Mouse (Mus musculus) hindbrain, embryonic 16.5 days (tissue): ENCODE data around the gene Sik2. TPM values are rescaled to one million over a fixed set of nuclear protein-coding genes. Genes with fewer than 3 reads are reported as not detected.

ENCODE experiments used
- ATAC-seq: fragments of 200-750 bp; cut with Nextera tagmentation; 2 replicates; pipeline ENCODE4 v1.8.0; 2017; ENCODE audit warnings: moderate TSS enrichment, moderate library complexity
- H3K27ac ChIP-seq: fragments of 300-500 bp; sonication (generic); 2 replicates; pipeline ENCODE4 v1.5.1; 2014; ENCODE audit warnings: low read depth, mild to moderate bottlenecking, control low read depth, low read length, moderate library complexity
- H3K27me3 ChIP-seq: fragments of 300-500 bp; sonication (generic); replicated peaks from 2 replicates; pipeline ENCODE4 v1.6.1; 2014; ENCODE audit warnings: low read length; ENCODE audit not compliant: control insufficient read depth, insufficient read depth
- H3K36me3 ChIP-seq: fragments of 300-500 bp; sonication (generic); 2 replicates; pipeline ENCODE4 v1.6.1; 2014; ENCODE audit warnings: mild to moderate bottlenecking, low read length, moderate library complexity, mixed read lengths; ENCODE audit not compliant: control insufficient read depth, insufficient read depth
- H3K4me1 ChIP-seq: fragments of 300-500 bp; sonication (generic); 2 replicates; pipeline ENCODE4 v1.6.1; 2014; ENCODE audit warnings: low read depth, low read length; ENCODE audit not compliant: control insufficient read depth, insufficient read depth
- H3K4me2 ChIP-seq: fragments of 300-500 bp; sonication (generic); 2 replicates; pipeline ENCODE4 v1.6.1; 2014; ENCODE audit warnings: mild to moderate bottlenecking, low read length, control low read depth, moderate library complexity
- H3K4me3 ChIP-seq: fragments of 300-500 bp; sonication (generic); 2 replicates; pipeline ENCODE4 v1.5.1; 2014; ENCODE audit warnings: mild to moderate bottlenecking, low read length, control low read depth, moderate library complexity
- H3K9ac ChIP-seq: fragments of 300-500 bp; sonication (generic); 2 replicates; pipeline ENCODE4 v1.6.1; 2014; ENCODE audit warnings: low read depth, mild to moderate bottlenecking, control low read depth, low read length, moderate library complexity
- H3K9me3 ChIP-seq: fragments of 300-500 bp; sonication (generic); 2 replicates; pipeline ENCODE4 v1.6.1; 2014; ENCODE audit warnings: mild to moderate bottlenecking, low read length, moderate library complexity; ENCODE audit not compliant: control insufficient read depth
- WGBS: fragments of 180-500 bp; shearing (Covaris S2); extraction: QIAGEN DNeasy Blood & Tissue Kit; methylation state at CpG from one replicate; pipeline ENCODE4 v1.1.7; 2014; 5-methylcytosine and 5-hydroxymethylcytosine counted together
- polyA plus RNA-seq: library from polyadenylated mRNA; unstranded; fragments of >200 nt; fragmentation: Nextera tagmentation; extraction: Ambion mirVana; gene quantifications from 2 replicates; pipeline ENCODE4 v1.2.1, GENCODE M21; 2015

The Sik2 gene
- polyA plus RNA-seq, 1 experiment from 2014 or later, result 15.9 TPM

DNA sequence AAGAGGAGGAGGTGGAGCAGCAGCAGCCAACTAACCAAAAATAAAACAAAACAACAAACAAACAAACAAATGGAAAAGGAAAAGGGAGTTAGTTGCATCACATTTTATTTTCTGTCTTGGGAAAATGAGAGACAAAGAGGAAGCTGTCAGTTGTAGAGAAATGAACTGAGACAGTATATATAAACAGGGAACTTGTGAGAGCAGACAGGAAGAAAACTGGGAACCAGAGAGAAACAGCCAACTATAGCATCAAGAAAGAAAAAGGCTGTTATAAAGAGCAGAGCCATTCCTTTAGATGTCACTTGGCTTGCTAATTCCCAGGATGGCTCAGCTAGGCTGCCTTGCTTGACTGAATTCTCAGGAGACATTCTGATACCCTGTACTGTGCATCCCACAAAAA is 43.5 kb downstream of the Sik2 start:
- no peak overlapping the region for H3K4me3 ChIP-seq
- H3K4me1 ChIP-seq, result no peaks in the 10 kb centered on the region
- no peak overlapping the region for H3K9ac ChIP-seq
- no peak overlapping the region for H3K27ac ChIP-seq
- no peaks in the 10 kb centered on the region for H3K27me3 ChIP-seq
- no peaks in the 10 kb centered on the region for H3K9me3 ChIP-seq
- no peaks in the 10 kb centered on the region for H3K36me3 ChIP-seq
- no peak for ATAC-seq
- H3K4me2 ChIP-seq, result no peak overlapping the region

DNA sequence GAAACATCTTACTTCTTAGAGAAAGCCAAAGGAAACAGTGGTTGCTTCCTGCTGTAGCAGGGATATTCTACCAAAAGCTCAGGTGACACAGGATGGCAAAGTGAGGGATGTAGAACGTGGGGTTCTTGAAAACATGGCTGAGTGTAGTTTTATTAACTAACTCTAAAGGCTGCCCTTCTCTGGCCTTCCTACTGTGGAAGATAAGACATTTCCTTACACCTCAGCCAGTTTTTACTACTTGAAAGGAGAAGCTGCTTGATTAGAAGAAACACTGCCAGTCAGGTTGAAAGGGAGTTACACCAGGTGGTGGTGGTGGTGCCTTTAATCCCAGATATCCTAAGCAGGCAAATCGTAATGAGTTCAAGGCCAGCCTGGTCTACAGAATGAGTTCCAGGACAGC is 44.0 kb downstream of the Sik2 start:
- H3K9me3 ChIP-seq, result no peaks in the 10 kb centered on the region
- no peaks in the 10 kb centered on the region for H3K27me3 ChIP-seq
- ATAC-seq, result no peak
- H3K4me2 ChIP-seq, result no peak overlapping the region
- no peak overlapping the region for H3K9ac ChIP-seq
- H3K4me1 ChIP-seq, result no peaks in the 10 kb centered on the region
- WGBS, result 84% methylated on average over 2 of the region's 2 CpGs
- no peaks in the 10 kb centered on the region for H3K36me3 ChIP-seq
- no peak overlapping the region for H3K27ac ChIP-seq
- no peak overlapping the region for H3K4me3 ChIP-seq

DNA sequence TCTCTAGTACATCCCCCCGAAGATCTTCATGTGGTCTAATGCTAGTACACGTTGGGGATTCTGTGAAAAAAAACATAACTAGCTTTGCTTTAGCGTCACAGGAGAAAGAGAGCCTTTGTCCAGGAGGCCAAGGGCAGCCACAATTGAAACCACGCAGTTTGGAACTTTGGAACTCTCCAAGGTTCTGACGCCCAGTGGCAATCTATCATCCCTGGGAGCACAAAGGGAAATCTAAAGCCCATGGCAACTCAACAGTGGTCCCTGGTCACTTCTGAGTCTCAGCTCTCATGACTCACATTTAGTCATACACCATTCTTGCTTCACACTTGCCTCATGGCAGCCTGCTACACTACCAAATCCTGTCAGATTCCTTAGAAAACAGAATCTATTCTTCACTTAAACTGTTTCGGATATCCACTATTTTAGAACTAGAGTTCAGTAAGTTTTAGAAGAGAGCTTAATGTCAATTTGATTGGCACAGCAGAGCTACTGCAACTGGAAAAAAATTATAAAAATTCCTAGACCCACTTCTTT is 50.9 kb downstream of the Sik2 start:
- no peak overlapping the region for H3K9ac ChIP-seq
- H3K4me3 ChIP-seq, result no peak overlapping the region
- 51% methylated on average over 6 of the region's 6 CpGs for WGBS
- H3K4me2 ChIP-seq, result no peak overlapping the region
- no peaks in the 10 kb centered on the region for H3K4me1 ChIP-seq
- H3K36me3 ChIP-seq, result no peaks in the 10 kb centered on the region
- ATAC-seq, result no peak
- H3K27ac ChIP-seq, result no peak overlapping the region
- peaks cover 3% of the 10 kb centered on the region; the same call in 1 of the 2 replicates for H3K9me3 ChIP-seq
- no peaks in the 10 kb centered on the region for H3K27me3 ChIP-seq

DNA sequence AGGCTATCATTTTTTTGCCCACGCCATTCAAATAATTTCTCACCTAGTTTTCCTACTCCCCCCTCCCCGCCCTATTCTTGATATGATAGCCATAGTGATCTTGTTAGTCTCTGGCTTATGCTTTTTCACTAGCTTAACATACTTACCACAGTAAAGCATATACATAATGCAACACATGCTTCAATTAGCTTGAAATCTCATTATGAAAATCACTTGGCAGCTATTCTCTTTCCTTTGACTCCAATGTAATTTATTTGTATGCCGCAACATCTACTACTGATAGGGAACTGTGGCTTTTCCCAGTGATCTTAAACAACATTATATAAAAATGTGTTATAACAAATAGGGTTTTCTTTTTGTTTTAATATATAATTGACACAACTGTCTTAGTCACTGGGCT is 53.7 kb downstream of the Sik2 start:
- no peak overlapping the region for H3K9ac ChIP-seq
- no peaks in the 10 kb centered on the region for H3K36me3 ChIP-seq
- H3K4me2 ChIP-seq, result no peak overlapping the region
- H3K4me1 ChIP-seq, result no peaks in the 10 kb centered on the region
- no peak overlapping the region for H3K4me3 ChIP-seq
- no peaks in the 10 kb centered on the region for H3K27me3 ChIP-seq
- peaks cover 3% of the 10 kb centered on the region; the same call in 1 of the 2 replicates for H3K9me3 ChIP-seq
- WGBS, result 82% methylated on average over 3 of the region's 3 CpGs
- no peak for ATAC-seq
- H3K27ac ChIP-seq, result no peak overlapping the region

DNA sequence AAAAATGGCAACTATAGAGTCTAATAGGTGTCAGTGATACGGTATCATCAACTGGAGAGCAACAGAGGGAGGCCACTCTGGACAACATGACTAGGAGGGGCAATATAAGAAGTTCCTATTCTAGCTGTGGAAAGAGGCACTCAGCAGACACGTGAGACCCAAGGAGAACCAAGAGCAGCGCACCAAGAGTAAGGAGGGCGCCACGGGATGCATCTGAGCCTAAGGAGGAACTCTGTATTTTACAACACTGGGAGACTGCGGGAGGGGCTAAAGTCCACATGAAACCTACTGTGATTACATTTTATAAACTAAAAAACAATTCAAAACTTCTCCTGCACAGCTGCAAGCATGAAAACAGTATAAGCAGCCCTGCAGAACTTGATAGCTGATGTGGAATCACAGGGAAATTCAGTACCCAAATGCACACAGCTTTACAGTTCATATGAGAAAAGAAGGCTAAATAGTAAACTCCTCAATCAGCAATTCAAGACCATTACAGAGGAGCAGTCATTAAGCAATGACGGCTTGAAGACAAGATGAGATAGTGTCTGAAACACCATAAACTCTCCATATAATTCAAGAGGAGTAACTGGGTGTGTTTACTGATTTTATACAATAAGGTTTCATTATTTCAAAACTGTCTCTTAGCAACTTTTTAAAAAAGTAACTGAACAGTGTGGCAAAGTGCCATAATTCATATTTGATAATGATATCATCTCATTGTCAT is 60.6 kb downstream of the Sik2 start:
- WGBS, result 93% methylated on average over 7 of the region's 7 CpGs
- no peak overlapping the region for H3K9ac ChIP-seq
- no peaks in the 10 kb centered on the region for H3K27me3 ChIP-seq
- no peak overlapping the region for H3K27ac ChIP-seq
- no peak for ATAC-seq
- no peaks in the 10 kb centered on the region for H3K9me3 ChIP-seq
- no peaks in the 10 kb centered on the region for H3K4me1 ChIP-seq
- H3K4me3 ChIP-seq, result no peak overlapping the region
- H3K4me2 ChIP-seq, result no peak overlapping the region
- no peaks in the 10 kb centered on the region for H3K36me3 ChIP-seq

DNA sequence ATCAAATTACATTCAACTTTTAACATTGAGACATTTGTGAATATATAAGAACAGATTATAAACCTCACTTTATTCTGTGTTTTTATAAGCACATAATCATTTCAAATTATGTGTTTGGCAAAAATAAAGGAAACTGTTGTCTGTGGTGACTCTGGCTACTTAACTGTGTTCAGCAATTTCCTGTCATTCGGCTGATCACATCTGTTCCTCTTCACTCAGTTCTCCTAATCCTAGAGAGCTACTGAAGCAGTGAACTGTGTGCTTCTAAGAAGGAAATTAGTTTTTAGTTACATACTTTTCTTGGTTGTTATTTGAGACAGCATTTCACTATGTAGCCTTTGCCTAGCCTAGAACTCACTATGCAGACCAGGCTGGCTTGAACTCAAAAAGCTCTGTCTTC is 62.5 kb downstream of the Sik2 start:
- Histone ChIP-seq H3K27me3 (no peaks in the 10 kb centered on the region), H3K9ac (no peak overlapping the region), H3K9me3 (no peaks in the 10 kb centered on the region), H3K4me3 (no peak overlapping the region), H3K27ac (no peak overlapping the region), H3K4me2 (no peak overlapping the region), H3K4me1 (no peaks in the 10 kb centered on the region), H3K36me3 (no peaks in the 10 kb centered on the region)
- ATAC-seq, result no peak
- 77% methylated on average over 1 of the region's 1 CpGs for WGBS

DNA sequence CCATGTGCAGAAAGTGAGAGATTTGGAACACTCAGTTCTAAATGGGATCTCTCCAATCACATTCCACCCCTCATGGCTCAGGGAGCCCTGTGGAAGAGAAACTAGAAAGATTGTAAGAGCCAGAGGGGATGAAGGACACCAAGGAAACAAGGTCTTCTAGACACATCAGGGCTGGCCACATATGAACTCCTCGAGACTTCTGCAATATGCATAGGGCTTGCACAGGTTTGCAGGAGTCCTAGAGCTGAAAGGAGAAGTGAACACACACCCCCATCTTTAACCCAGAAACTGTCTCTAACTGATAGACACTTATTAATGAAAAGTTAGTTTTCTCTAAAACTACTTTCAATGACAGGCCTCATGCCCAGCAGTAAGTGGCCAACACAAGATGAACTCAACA is 64.0 kb downstream of the Sik2 start:
- ATAC-seq, result no peak
- H3K36me3 ChIP-seq, result no peaks in the 10 kb centered on the region
- H3K27ac ChIP-seq, result no peak overlapping the region
- H3K4me2 ChIP-seq, result no peak overlapping the region
- no peak overlapping the region for H3K9ac ChIP-seq
- no peaks in the 10 kb centered on the region for H3K27me3 ChIP-seq
- no peaks in the 10 kb centered on the region for H3K4me1 ChIP-seq
- 100% methylated on average over 1 of the region's 1 CpGs for WGBS
- H3K9me3 ChIP-seq, result no peaks in the 10 kb centered on the region
- no peak overlapping the region for H3K4me3 ChIP-seq

DNA sequence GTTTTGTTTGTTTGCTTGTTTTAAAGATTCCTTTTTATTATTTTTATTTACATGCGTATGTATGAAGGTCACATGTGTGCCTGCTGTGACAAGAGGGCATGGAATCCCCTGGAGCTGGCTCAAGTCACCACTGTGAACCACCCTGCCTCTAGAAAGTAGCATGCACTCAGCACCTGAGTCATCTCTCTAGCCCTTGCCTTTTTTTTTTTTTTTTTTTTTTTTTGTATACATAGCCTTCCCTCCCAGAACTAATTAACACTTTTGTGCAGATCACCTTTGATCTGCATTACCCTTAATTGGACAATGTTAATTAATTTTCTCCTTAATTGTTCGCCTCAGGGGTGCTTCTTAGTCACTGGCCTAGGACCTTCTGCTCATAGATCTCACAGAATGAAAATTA is 66.2 kb downstream of the Sik2 start:
- Histone ChIP-seq H3K9me3 (no peaks in the 10 kb centered on the region), H3K4me3 (no peak overlapping the region), H3K27ac (no peak overlapping the region), H3K36me3 (no peaks in the 10 kb centered on the region), H3K9ac (no peak overlapping the region), H3K4me1 (no peaks in the 10 kb centered on the region), H3K4me2 (no peak overlapping the region), H3K27me3 (no peaks in the 10 kb centered on the region)
- WGBS, result 89% methylated on average over 2 of the region's 2 CpGs
- no peak for ATAC-seq

DNA sequence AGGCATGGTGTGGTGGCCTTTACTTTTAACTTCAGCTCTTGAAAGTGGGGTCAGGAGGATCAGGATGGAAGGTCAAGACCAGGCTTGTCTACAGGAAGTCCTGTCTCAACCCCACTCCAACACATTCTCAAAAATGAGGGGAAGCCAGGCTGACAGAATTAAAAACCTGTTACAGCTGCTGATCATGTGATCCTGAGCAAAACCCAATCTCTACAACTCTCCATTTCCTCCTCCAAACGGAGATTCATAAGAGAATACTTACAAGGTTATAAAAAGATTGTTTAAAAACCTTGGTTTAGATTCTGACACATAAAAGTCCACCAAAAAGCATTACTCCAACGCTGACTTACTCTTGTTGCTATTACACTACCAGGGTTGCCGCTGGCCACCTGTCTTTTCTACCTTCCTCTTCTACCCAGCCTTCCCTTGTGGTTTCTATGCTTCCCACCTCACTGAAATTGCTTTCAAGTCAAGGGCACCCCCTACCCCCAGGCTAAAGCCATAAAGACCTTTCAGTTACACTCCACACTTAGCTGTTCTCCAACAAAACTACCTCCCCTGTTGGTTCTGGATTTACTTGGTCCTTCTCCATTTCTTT is 67.0 kb downstream of the Sik2 start:
- 86% methylated on average over 3 of the region's 3 CpGs for WGBS
- Histone ChIP-seq H3K4me1 (no peaks in the 10 kb centered on the region), H3K27me3 (no peaks in the 10 kb centered on the region), H3K36me3 (no peaks in the 10 kb centered on the region), H3K9ac (no peak overlapping the region), H3K4me3 (no peak overlapping the region), H3K27ac (no peak overlapping the region), H3K9me3 (no peaks in the 10 kb centered on the region), H3K4me2 (no peak overlapping the region)
- no peak for ATAC-seq
